ENCODE assay signal across 20 mouse cellular contexts in the genomic region with DNA sequence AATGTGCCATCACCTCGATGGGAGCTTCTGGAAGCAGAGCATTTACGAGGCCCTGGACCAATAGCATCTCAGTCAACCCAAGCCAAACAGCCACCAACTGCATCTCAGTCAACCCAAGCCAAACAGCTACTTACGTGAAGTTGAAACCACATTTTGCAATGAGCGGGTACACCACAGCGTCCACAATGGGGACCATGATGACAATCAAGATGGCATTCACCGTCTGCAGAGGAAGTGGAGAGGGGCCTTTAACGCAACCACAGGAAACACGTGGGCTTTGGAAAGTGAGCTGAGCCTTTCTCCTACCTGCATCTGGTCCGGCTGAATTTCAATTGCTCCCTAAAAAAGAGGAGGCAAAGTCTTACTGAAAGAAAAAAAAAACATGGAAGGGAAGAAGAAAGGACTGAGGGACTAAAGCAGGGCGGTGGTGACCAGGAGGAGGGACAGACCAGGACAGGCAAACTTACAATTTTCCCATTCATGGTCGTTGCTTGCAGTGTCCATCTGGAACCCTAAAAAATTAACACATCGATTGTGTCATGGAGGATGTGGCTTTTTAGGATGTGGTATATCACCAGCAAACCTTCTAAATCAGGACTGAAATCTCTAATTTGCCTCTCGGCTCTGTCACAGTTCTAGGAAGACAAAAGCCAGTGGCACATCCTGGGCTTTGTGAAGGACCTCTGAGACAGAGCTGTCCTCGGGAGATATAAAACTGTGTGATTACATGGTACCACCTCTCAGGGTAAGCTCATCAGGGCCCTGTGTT. TPM values are rescaled to one million over a fixed set of nuclear protein-coding genes. Genes with fewer than 3 reads are reported as not detected.
A peak's percentile ranks its signal among the peaks of the same experiment; 100 is the strongest.
DNase-seq lines count a peak whose midpoint lies in the region; ATAC-seq lines count a peak whose summit lies in the region.
"Had no signal": no experiment of that assay in that cellular context is flagged by ENCODE, and none has a peak within 500 bp of the region (broad histone marks: within the 10 kb centered on the region; RNA-seq: fewer than 3 reads in every experiment).

No protein-coding gene starts in this region.

- WGBS in kidney, embryonic 15.5 days, result 84% methylated on average over 14 of the region's 14 CpGs

- no peaks in the 10 kb centered on the region for H3K27me3 ChIP-seq in kidney, embryonic 15.5 days
- H3K27me3 ChIP-seq: embryonic facial prominence, embryonic 15.5 days; forebrain, embryonic 12.5 days; lung, embryonic 15.5 days had no signal

- DNase-seq in T-cell, adult 2 months (ENCODE audit: low spot score), result peak; percentile 61
- peak; percentile 63 for DNase-seq in induced T-regulatory cell, adult 2 months (ENCODE audit: low read depth)
- peak; percentile 13 to 43 for DNase-seq in thymus, adult 18-20 months
- no peak for DNase-seq in kidney, postnatal 4 days
- DNase-seq in heart, adult 18-20 months, result no peak
- DNase-seq in liver, result no peak
- DNase-seq: cerebellum, adult 9-11 months; gastrocnemius, postnatal 14 days; heart, postnatal 36 days; kidney, adult 9 months; layer of hippocampus, postnatal 36 days; left cerebral cortex, postnatal 4 days; liver, embryonic 13.5 days had no signal

- H3K27ac ChIP-seq in kidney, embryonic 15.5 days, result no peak overlapping the region
- H3K27ac ChIP-seq: embryonic facial prominence, embryonic 15.5 days; forebrain, embryonic 12.5 days; heart, embryonic 10.5 days; hindbrain, postnatal 0 days; liver, embryonic 13.5 days; lung, embryonic 15.5 days had no signal

- ATAC-seq in kidney, embryonic 15.5 days (replicated peaks; ENCODE audit: low FRiP score), result no peak
- ATAC-seq: hindbrain, postnatal 0 days had no signal

- H3K9ac ChIP-seq in kidney, embryonic 15.5 days, result no peak overlapping the region
- H3K9ac ChIP-seq: embryonic facial prominence, embryonic 15.5 days; forebrain, embryonic 12.5 days; liver, embryonic 13.5 days; lung, embryonic 15.5 days had no signal

- no peak overlapping the region for H3K4me2 ChIP-seq in kidney, embryonic 15.5 days
- H3K4me2 ChIP-seq: embryonic facial prominence, embryonic 15.5 days; forebrain, embryonic 12.5 days; liver, embryonic 13.5 days; lung, embryonic 15.5 days had no signal

- H3K4me1 ChIP-seq in kidney, embryonic 15.5 days, result no peaks in the 10 kb centered on the region
- H3K4me1 ChIP-seq: embryonic facial prominence, embryonic 15.5 days; forebrain, embryonic 12.5 days; heart, embryonic 10.5 days; lung, embryonic 15.5 days had no signal

- no peaks in the 10 kb centered on the region for H3K9me3 ChIP-seq in kidney, embryonic 15.5 days (replicated peaks)
- H3K9me3 ChIP-seq: embryonic facial prominence, embryonic 15.5 days; forebrain, embryonic 12.5 days; heart, embryonic 10.5 days; liver, embryonic 13.5 days; lung, embryonic 15.5 days had no signal

- H3K36me3 ChIP-seq in kidney, embryonic 15.5 days, result no peaks in the 10 kb centered on the region
- H3K36me3 ChIP-seq: embryonic facial prominence, embryonic 15.5 days; forebrain, embryonic 12.5 days; heart, embryonic 10.5 days; liver, embryonic 13.5 days; lung, embryonic 15.5 days had no signal

- H3K4me3 ChIP-seq in kidney, embryonic 15.5 days (replicated peaks), result no peak overlapping the region
- H3K4me3 ChIP-seq: embryonic facial prominence, embryonic 15.5 days; forebrain, embryonic 12.5 days; heart, embryonic 10.5 days; liver, embryonic 13.5 days; lung, embryonic 15.5 days had no signal

RNA-seq across cellular contexts. Expression of a gene that starts 26.9 kb away (rescaled TPM):
- total RNA-seq in heart, adult 18-20 months (2021), result not detected
- 0.35 and 0.48 TPM in 2 replicates for polyA plus RNA-seq in kidney, embryonic 15.5 days (2015; fragmentation: Nextera tagmentation; extraction: Ambion mirVana)
- total RNA-seq: gastrocnemius, postnatal 14 days; heart, postnatal 36 days; hindbrain, postnatal 0 days; layer of hippocampus, postnatal 36 days had no signal
- polyA plus RNA-seq: forebrain, embryonic 12.5 days; heart, embryonic 10.5 days; liver, embryonic 13.5 days; neural tube, embryonic 14.5 days had no signal

Comparison
In these comparisons a context has a peak if more than half of its experiments do, and no peak if none do; other contexts are left out.
1. DNase-seq: peak in T-cell, adult 2 months (single experiment), induced T-regulatory cell, adult 2 months (single experiment) and thymus, adult 18-20 months (2 of 2); none in kidney, postnatal 4 days (0 of 2), heart, adult 18-20 months (0 of 2) and liver (single experiment).